Mouse (Mus musculus): ENCODE measurements around the gene Olfr463. TPM values are rescaled to one million over a fixed set of nuclear protein-coding genes. Genes with fewer than 3 reads are reported as not detected.

Gene Olfr463
- polyA plus RNA-seq, 1 experiment from 2014 or later: not detected

DNA sequence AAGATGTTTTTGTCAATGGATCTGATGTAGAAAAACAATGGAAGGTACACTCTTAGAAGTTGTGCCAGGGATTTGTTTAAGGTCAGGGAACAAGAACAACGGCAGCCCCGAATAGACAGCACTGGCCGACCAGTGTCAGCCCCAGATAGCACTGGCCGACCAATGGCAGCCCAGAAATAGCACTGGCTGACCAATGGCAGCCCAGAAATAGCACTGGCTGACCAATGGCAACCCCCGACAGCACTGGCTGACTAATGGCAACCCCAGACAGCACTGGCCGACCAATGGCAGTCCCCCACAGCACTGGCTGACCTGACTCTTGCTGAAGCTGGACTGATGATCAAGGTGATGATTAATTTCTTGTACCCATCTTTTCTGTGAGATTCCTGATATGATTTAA is 49.3 kb downstream of the Olfr463 start:
- 76% methylated on average over 6 of the region's 6 CpGs for WGBS
- no peaks in the 10 kb centered on the region for H3K27me3 ChIP-seq
- H3K9me3 ChIP-seq (replicated peaks): no peaks in the 10 kb centered on the region
- ATAC-seq (ENCODE audit: insufficient number of reproducible peaks, low FRiP score, low TSS enrichment, low read depth): no peak
- no peak overlapping the region for H3K9ac ChIP-seq
- H3K27ac ChIP-seq (replicated peaks): no peak overlapping the region
- H3K4me1 ChIP-seq: 0 out of 2 replicates have a peak, but pooled peaks cover 4% of the 10 kb centered on the region
- H3K4me2 ChIP-seq (replicated peaks): no peak overlapping the region
- no peak overlapping the region for H3K4me3 ChIP-seq (replicated peaks)
- no peaks in the 10 kb centered on the region for H3K36me3 ChIP-seq

DNA sequence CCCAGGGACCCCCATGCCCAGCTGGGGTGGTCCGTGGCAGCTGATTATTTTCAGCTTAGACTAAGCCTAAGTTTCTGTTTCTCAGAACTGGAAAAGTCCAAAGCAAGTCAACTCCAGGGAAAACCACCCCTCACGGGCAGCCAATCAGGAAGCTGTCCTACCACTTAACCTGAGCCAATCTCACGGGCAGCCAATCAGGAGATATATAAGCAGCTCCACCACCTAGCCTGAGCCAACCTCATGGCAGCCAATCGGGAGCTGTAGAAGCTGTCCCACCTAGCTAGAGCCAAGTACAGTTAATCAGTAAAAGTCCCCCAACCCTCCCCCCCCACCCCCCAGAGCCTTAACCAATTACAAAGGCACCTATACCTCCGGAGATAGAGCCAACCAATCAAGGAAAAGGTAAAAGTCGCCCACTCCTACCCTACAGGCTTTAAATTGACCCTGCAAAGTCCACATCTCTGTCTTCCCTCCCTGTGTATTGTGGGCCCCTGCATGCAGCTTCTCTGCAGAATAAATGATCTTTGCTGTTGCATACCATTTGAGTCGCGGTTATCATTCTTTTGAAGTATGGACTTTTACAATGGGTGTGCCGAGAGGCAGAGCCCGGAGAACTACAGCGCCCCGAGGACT is 50.1 kb downstream of the Olfr463 start:
- Histone ChIP-seq H3K9me3 (replicated peaks) (no peaks in the 10 kb centered on the region), H3K9ac (no peak overlapping the region), H3K4me2 (replicated peaks) (no peak overlapping the region), H3K27ac (replicated peaks) (no peak overlapping the region), H3K4me1 (no peaks in the 10 kb centered on the region), H3K4me3 (replicated peaks) (no peak overlapping the region), H3K36me3 (no peaks in the 10 kb centered on the region), H3K27me3 (no peaks in the 10 kb centered on the region)
- WGBS: 76% methylated on average over 12 of the region's 12 CpGs
- ATAC-seq (ENCODE audit: insufficient number of reproducible peaks, low FRiP score, low TSS enrichment, low read depth): no peak

Other genes starting within 250 kb of the Olfr463 start
- 8.7 and 9.2 TPM in 2 replicates for gene Rnf43, start 234.7 kb downstream of the Olfr463 start, polyA plus RNA-seq (2015; fragmentation: Nextera tagmentation; extraction: Ambion mirVana)
- gene Supt4a, start 159.8 kb downstream of the Olfr463 start, polyA plus RNA-seq (2015; fragmentation: Nextera tagmentation; extraction: Ambion mirVana): 158 and 165 TPM in 2 replicates
- gene Tspoap1, start 136.8 kb downstream of the Olfr463 start, polyA plus RNA-seq (2015; fragmentation: Nextera tagmentation; extraction: Ambion mirVana): 4.0 and 5.9 TPM in 2 replicates
- 0.85 and 1.1 TPM in 2 replicates for gene Mpo, start 103.8 kb downstream of the Olfr463 start, polyA plus RNA-seq (2015; fragmentation: Nextera tagmentation; extraction: Ambion mirVana)
- gene Lpo, start 69.1 kb downstream of the Olfr463 start, polyA plus RNA-seq (2015; fragmentation: Nextera tagmentation; extraction: Ambion mirVana): 0.21 and 0.29 TPM in 2 replicates
- 17.1 and 18.8 TPM in 2 replicates for gene Mks1, start 44.2 kb downstream of the Olfr463 start, polyA plus RNA-seq (2015; fragmentation: Nextera tagmentation; extraction: Ambion mirVana)
- gene Epx, start 21.9 kb downstream of the Olfr463 start, polyA plus RNA-seq (2015; fragmentation: Nextera tagmentation; extraction: Ambion mirVana): 0.07 TPM in 1 of 2 replicates, not detected in the other
- not detected in 2 replicates for gene Olfr462, start 5.1 kb downstream of the Olfr463 start, polyA plus RNA-seq (2015; fragmentation: Nextera tagmentation; extraction: Ambion mirVana)
- 0.11 and 0.24 TPM in 2 replicates for gene Olfr464, start 23.6 kb upstream of the Olfr463 start, polyA plus RNA-seq (2015; fragmentation: Nextera tagmentation; extraction: Ambion mirVana)
- gene Dynll2, start 90.1 kb upstream of the Olfr463 start, polyA plus RNA-seq (2015; fragmentation: Nextera tagmentation; extraction: Ambion mirVana): 19.5 and 22.4 TPM in 2 replicates
- 269 and 279 TPM in 2 replicates for gene Srsf1, start 150.0 kb upstream of the Olfr463 start, polyA plus RNA-seq (2015; fragmentation: Nextera tagmentation; extraction: Ambion mirVana)
- 37.5 and 39.6 TPM in 2 replicates for gene Vezf1, start 170.9 kb upstream of the Olfr463 start, polyA plus RNA-seq (2015; fragmentation: Nextera tagmentation; extraction: Ambion mirVana)
- gene Cuedc1, start 200.7 kb upstream of the Olfr463 start, polyA plus RNA-seq (2015; fragmentation: Nextera tagmentation; extraction: Ambion mirVana): 35.4 and 38.7 TPM in 2 replicates

All from embryonic facial prominence, embryonic 15.5 days (tissue).